Mouse (Mus musculus) heart, embryonic 15.5 days (tissue): ENCODE measurements around the gene Gm10577. TPM values are rescaled to one million over a fixed set of nuclear protein-coding genes. Genes with fewer than 3 reads are reported as not detected.
A peak's percentile ranks its signal among the peaks of the same experiment; 100 is the strongest.

Experiments used
- ATAC-seq: fragments of 200-750 bp; cut with Nextera tagmentation; replicated peaks from 2 replicates; pipeline ENCODE4 v1.8.0; 2017; ENCODE audit warnings: low read depth, moderate TSS enrichment; ENCODE audit not compliant: insufficient number of reproducible peaks, insufficient read depth, low FRiP score
- H3K27ac ChIP-seq: fragments of 300-500 bp; sonication (generic); 2 replicates; pipeline ENCODE4 v1.5.1; 2015; ENCODE audit warnings: mild to moderate bottlenecking, inconsistent platforms
- H3K27me3 ChIP-seq: fragments of 300-500 bp; sonication (generic); 2 replicates; pipeline ENCODE4 v1.6.1; 2015; ENCODE audit warnings: inconsistent platforms
- H3K36me3 ChIP-seq: fragments of 300-500 bp; sonication (generic); 2 replicates; pipeline ENCODE4 v1.6.1; 2015; ENCODE audit warnings: mild to moderate bottlenecking, inconsistent platforms
- H3K4me1 ChIP-seq: fragments of 300-500 bp; sonication (generic); replicated peaks from 2 replicates; pipeline ENCODE4 v1.6.1; 2015; ENCODE audit warnings: inconsistent platforms
- H3K4me2 ChIP-seq: fragments of 300-500 bp; sonication (generic); 2 replicates; pipeline ENCODE4 v1.6.1; 2015; ENCODE audit warnings: inconsistent platforms, mild to moderate bottlenecking, moderate library complexity
- H3K4me3 ChIP-seq: fragments of 300-500 bp; sonication (generic); 2 replicates; pipeline ENCODE4 v1.5.1; 2015; ENCODE audit warnings: mild to moderate bottlenecking, inconsistent platforms
- H3K9ac ChIP-seq: fragments of 300-500 bp; sonication (generic); 2 replicates; pipeline ENCODE4 v1.6.1; 2015; ENCODE audit warnings: mild to moderate bottlenecking, inconsistent platforms
- H3K9me3 ChIP-seq: fragments of 300-500 bp; sonication (generic); replicated peaks from 2 replicates; pipeline ENCODE4 v1.6.1; 2016; ENCODE audit warnings: inconsistent platforms
- WGBS: fragments of 180-500 bp; shearing (Covaris S2); methylation state at CpG from one replicate; pipeline ENCODE4 v1.1.7; 2015; ENCODE audit warnings: mixed read lengths; 5-methylcytosine and 5-hydroxymethylcytosine counted together
- polyA plus RNA-seq: library from polyadenylated mRNA; unstranded; fragments of >200 nt; fragmentation: Nextera tagmentation; extraction: Ambion mirVana; gene quantifications from 2 replicates; pipeline ENCODE4 v1.2.1, GENCODE M21; 2015

Gm10577 gene
- polyA plus RNA-seq, 1 experiment from 2014 or later: not detected

- Histone ChIP-seq H3K27ac (no peak overlapping the region), H3K4me2 (no peak overlapping the region), H3K27me3 (no peaks in the 10 kb centered on the region), H3K4me1 (no peaks in the 10 kb centered on the region), H3K36me3 (peaks cover 28% of the 10 kb centered on the region; the same call in 1 of the 2 replicates), H3K4me3 (no peak overlapping the region), H3K9ac (no peak overlapping the region), H3K9me3 (no peaks in the 10 kb centered on the region)
- WGBS: 75% methylated on average over 5 of the region's 5 CpGs
- no peak for ATAC-seq
These were observed 24.9 kb downstream of the Gm10577 start for GRCm38 (mm10) chr4:100995617-100996016.

GRCm38 (mm10) chr4:100994442-100995255, 25.8 kb downstream of the Gm10577 start:
- no peak overlapping the region for H3K4me3 ChIP-seq
- ATAC-seq: peak; percentile 44; the same call in 1 of the 2 replicates
- H3K36me3 ChIP-seq: peaks cover 28% of the 10 kb centered on the region; the same call in 1 of the 2 replicates
- no peaks in the 10 kb centered on the region for H3K27me3 ChIP-seq
- 57% methylated on average over 18 of the region's 18 CpGs for WGBS
- no peak overlapping the region for H3K4me2 ChIP-seq
- no peak overlapping the region for H3K9ac ChIP-seq
- H3K4me1 ChIP-seq: no peaks in the 10 kb centered on the region
- H3K27ac ChIP-seq: no peak overlapping the region
- no peaks in the 10 kb centered on the region for H3K9me3 ChIP-seq

GRCm38 (mm10) chr4:100992086-100992485, 28.4 kb downstream of the Gm10577 start:
- Histone ChIP-seq H3K4me1 (no peaks in the 10 kb centered on the region), H3K9me3 (no peaks in the 10 kb centered on the region), H3K27ac (no peak overlapping the region), H3K36me3 (peaks cover 34% of the 10 kb centered on the region; the same call in 1 of the 2 replicates), H3K9ac (no peak overlapping the region), H3K4me3 (no peak overlapping the region), H3K4me2 (no peak overlapping the region), H3K27me3 (no peaks in the 10 kb centered on the region)
- no peak for ATAC-seq
- 72% methylated on average over 6 of the region's 6 CpGs for whole genome bisulfite sequencing

- no peak overlapping the region for H3K9ac ChIP-seq
- no peak overlapping the region for H3K4me2 ChIP-seq
- 67% methylated on average over 4 of the region's 4 CpGs for WGBS
- H3K27ac ChIP-seq: no peak overlapping the region
- H3K9me3 ChIP-seq: no peaks in the 10 kb centered on the region
- no peak for ATAC-seq
- peaks cover 36% of the 10 kb centered on the region for H3K36me3 ChIP-seq
- H3K4me3 ChIP-seq: no peak overlapping the region
- H3K27me3 ChIP-seq: no peaks in the 10 kb centered on the region
- no peaks in the 10 kb centered on the region for H3K4me1 ChIP-seq
These were observed 29.5 kb downstream of the Gm10577 start for GRCm38 (mm10) chr4:100990996-100991395.

- Histone ChIP-seq H3K9ac (no peak overlapping the region), H3K36me3 (peaks cover 26% of the 10 kb centered on the region), H3K4me3 (no peak overlapping the region), H3K9me3 (no peaks in the 10 kb centered on the region), H3K27me3 (no peaks in the 10 kb centered on the region), H3K4me2 (no peak overlapping the region), H3K4me1 (no peaks in the 10 kb centered on the region), H3K27ac (no peak overlapping the region)
- WGBS: 62% methylated on average over 8 of the region's 8 CpGs
- no peak for ATAC-seq
These were observed 32.2 kb downstream of the Gm10577 start for GRCm38 (mm10) chr4:100988231-100988799.

GRCm38 (mm10) chr4:100987187-100987586, 33.3 kb downstream of the Gm10577 start:
- 79% methylated on average over 1 of the region's 1 CpGs for whole genome bisulfite sequencing
- no peak for ATAC-seq
- no peaks in the 10 kb centered on the region for H3K27me3 ChIP-seq
- no peak overlapping the region for H3K4me2 ChIP-seq
- H3K36me3 ChIP-seq: peaks cover 19% of the 10 kb centered on the region
- H3K9ac ChIP-seq: no peak overlapping the region
- no peak overlapping the region for H3K27ac ChIP-seq
- no peak overlapping the region for H3K4me3 ChIP-seq
- H3K4me1 ChIP-seq: peaks cover 2% of the 10 kb centered on the region; the same call in 1 of the 2 replicates
- no peaks in the 10 kb centered on the region for H3K9me3 ChIP-seq

GRCm38 (mm10) chr4:100977522-100977921, 43.0 kb downstream of the Gm10577 start:
- WGBS: 89% methylated on average over 7 of the region's 7 CpGs
- Histone ChIP-seq H3K4me1 (peaks cover 6% of the 10 kb centered on the region), H3K27ac (no peak overlapping the region), H3K9me3 (no peaks in the 10 kb centered on the region), H3K27me3 (no peaks in the 10 kb centered on the region), H3K9ac (no peak overlapping the region), H3K4me2 (no peak overlapping the region), H3K36me3 (peaks cover 13% of the 10 kb centered on the region; the same call in 1 of the 2 replicates), H3K4me3 (no peak overlapping the region)
- no peak for ATAC-seq

GRCm38 (mm10) chr4:100974455-100975035, 46.0 kb downstream of the Gm10577 start:
- WGBS: 89% methylated on average over 14 of the region's 14 CpGs
- Histone ChIP-seq H3K36me3 (peaks cover 14% of the 10 kb centered on the region; the same call in 1 of the 2 replicates), H3K9me3 (no peaks in the 10 kb centered on the region), H3K4me1 (no peaks in the 10 kb centered on the region), H3K9ac (no peak overlapping the region), H3K27ac (no peak overlapping the region), H3K4me2 (no peak overlapping the region), H3K27me3 (no peaks in the 10 kb centered on the region), H3K4me3 (no peak overlapping the region)
- no peak for ATAC-seq

GRCm38 (mm10) chr4:100973641-100974454, 46.6 kb downstream of the Gm10577 start:
- Histone ChIP-seq H3K27ac (no peak overlapping the region), H3K4me2 (no peak overlapping the region), H3K27me3 (no peaks in the 10 kb centered on the region), H3K4me3 (no peak overlapping the region), H3K9me3 (no peaks in the 10 kb centered on the region), H3K9ac (no peak overlapping the region), H3K36me3 (peaks cover 17% of the 10 kb centered on the region; the same call in 1 of the 2 replicates), H3K4me1 (no peaks in the 10 kb centered on the region)
- 89% methylated on average over 16 of the region's 16 CpGs for WGBS
- no peak for ATAC-seq
